Comparison of ENCODE assay signal across 28 mouse cellular contexts in genomic region chr12:80794522-80794921, GRCm38 (mm10). TPM values are rescaled to one million over a fixed set of nuclear protein-coding genes. Genes with fewer than 3 reads are reported as not detected.
DNase-seq lines count a peak whose midpoint lies in the region; ATAC-seq and TF ChIP-seq lines count a peak whose summit lies in the region.
"Had no signal": no experiment of that assay in that cellular context is flagged by ENCODE, and none has a peak within 500 bp of the region (broad histone marks: within the 10 kb centered on the region; RNA-seq: fewer than 3 reads in every experiment).

No protein-coding gene starts in this region.

- peaks cover 21% of the 10 kb centered on the region for H3K4me1 ChIP-seq in midbrain, embryonic 14.5 days (ENCODE audit: control insufficient read depth, insufficient read depth, low read length)

- H3K9me3 ChIP-seq in midbrain, embryonic 14.5 days (ENCODE audit: control insufficient read depth, low read length): no peaks in the 10 kb centered on the region
- H3K9me3 ChIP-seq: embryonic facial prominence, embryonic 10.5 days; embryonic facial prominence, embryonic 13.5 days; forebrain, embryonic 12.5 days; forebrain, embryonic 15.5 days; hindbrain, embryonic 10.5 days; hindbrain, embryonic 13.5 days; intestine, embryonic 15.5 days had no signal

- WGBS in midbrain, embryonic 14.5 days: 94% methylated on average over 4 of the region's 4 CpGs

- H3K36me3 ChIP-seq in midbrain, embryonic 14.5 days (ENCODE audit: control insufficient read depth, insufficient read depth, low read length): no peaks in the 10 kb centered on the region
- H3K36me3 ChIP-seq: embryonic facial prominence, embryonic 13.5 days; forebrain, embryonic 12.5 days; forebrain, embryonic 15.5 days; hindbrain, embryonic 13.5 days; intestine, embryonic 15.5 days had no signal

- intact Hi-C loops in left cerebral cortex, adult 2 months (cut with DNase I): loop anchor here (5.0 kb wide), 1 partner anchor 83 kb away; no protein-coding TSS in a partner anchor
- intact Hi-C loops in left cerebral cortex, postnatal 4 days (cut with DNase I): no loop called here

- no peak for TF ChIP-seq CTCF in left cerebral cortex, adult 2 months (IDR thresholded peaks at IDR 0.05)

- H3K27ac ChIP-seq in left cerebral cortex, adult 2 months: peak overlapping the region; percentile 34; the same call in 1 of the 2 replicates
- H3K27ac ChIP-seq in midbrain, embryonic 14.5 days (replicated peaks; ENCODE audit: low read depth, low read length): no peak overlapping the region
- H3K27ac ChIP-seq: embryonic facial prominence, embryonic 10.5 days; embryonic facial prominence, embryonic 13.5 days; forebrain, embryonic 12.5 days; forebrain, embryonic 15.5 days; hindbrain, embryonic 10.5 days; hindbrain, embryonic 13.5 days; intestine, embryonic 15.5 days had no signal

- peak; percentile 70 for DNase-seq in heart, adult 11 months
- DNase-seq in heart, postnatal 4 days: no peak
- DNase-seq in left cerebral cortex, adult 2 months (ENCODE audit: extremely low spot score in 1 of 2, low spot score in 2 of 2): no peak
- no peak for DNase-seq in left cerebral cortex, postnatal 4 days
- peak; percentile 52 for DNase-seq in brain, adult 2 months (ENCODE audit: low read depth, low spot score)
- DNase-seq in midbrain, embryonic 14.5 days: no peak
- DNase-seq: adrenal gland, adult 8-10 months; adrenal gland, postnatal 25 days; cerebellum, postnatal 10 days; cerebellum, postnatal 36 days; embryo, embryonic 11 days; gastrocnemius, postnatal 10 days; gastrocnemius, postnatal 36 days; heart, adult 18-20 months had no signal

- H3K4me3 ChIP-seq in left cerebral cortex, adult 2 months: no peak overlapping the region
- H3K4me3 ChIP-seq in midbrain, embryonic 14.5 days (replicated peaks; ENCODE audit: low read depth, low read length): no peak overlapping the region
- H3K4me3 ChIP-seq: embryonic facial prominence, embryonic 10.5 days; embryonic facial prominence, embryonic 13.5 days; erythroblast, embryonic 14.5 days; forebrain, embryonic 12.5 days; forebrain, embryonic 15.5 days; hindbrain, embryonic 10.5 days; hindbrain, embryonic 13.5 days; intestine, embryonic 15.5 days had no signal

- no peak overlapping the region for H3K9ac ChIP-seq in midbrain, embryonic 14.5 days (replicated peaks; ENCODE audit: low read length)
- H3K9ac ChIP-seq: embryonic facial prominence, embryonic 13.5 days; forebrain, embryonic 12.5 days; forebrain, embryonic 15.5 days; hindbrain, embryonic 13.5 days; intestine, embryonic 15.5 days had no signal

- H3K27me3 ChIP-seq in midbrain, embryonic 14.5 days (ENCODE audit: control insufficient read depth, insufficient read depth, low read length): no peaks in the 10 kb centered on the region
- H3K27me3 ChIP-seq: embryonic facial prominence, embryonic 13.5 days; forebrain, embryonic 12.5 days; forebrain, embryonic 15.5 days; hindbrain, embryonic 13.5 days; intestine, embryonic 15.5 days had no signal

- H3K4me2 ChIP-seq in midbrain, embryonic 14.5 days (ENCODE audit: low read length): no peak overlapping the region
- H3K4me2 ChIP-seq: embryonic facial prominence, embryonic 13.5 days; forebrain, embryonic 12.5 days; forebrain, embryonic 15.5 days; heart, embryonic 11.5 days; hindbrain, embryonic 13.5 days; intestine, embryonic 15.5 days had no signal

- no peak for ATAC-seq in midbrain, embryonic 14.5 days (ENCODE audit: low FRiP score, low TSS enrichment)
- ATAC-seq: activated CD4-positive, CD25-positive, alpha-beta regulatory T cell, adult 4 months; forebrain, embryonic 15.5 days; hindbrain, embryonic 16.5 days; intestine, embryonic 15.5 days had no signal

RNA-seq across cellular contexts. Expression of gene Susd6, which starts 4.2 kb away (rescaled TPM):
- total RNA-seq in heart, postnatal 4 days (2021): 10 to 100 TPM; 46.3 to 49.6 TPM
- total RNA-seq in left cerebral cortex, adult 2 months (2021): 10 to 100 TPM; 37.0 TPM
- total RNA-seq in left cerebral cortex, postnatal 4 days (2021): 10 to 100 TPM; 19.6 to 21.4 TPM
- 8.8 and 14.3 TPM in 2 replicates for polyA plus RNA-seq in midbrain, embryonic 14.5 days (2014; fragmentation: Nextera tagmentation; extraction: Ambion mirVana)

RNA-seq across cellular contexts. Expression of gene Ccdc177, which starts 34.0 kb away (rescaled TPM):
- under 1 TPM; 0.05 to 0.10 TPM for total RNA-seq in heart, postnatal 4 days (2021)
- 10 to 100 TPM; 11.6 to 15.3 TPM for total RNA-seq in left cerebral cortex, adult 2 months (2021)
- 10 to 100 TPM; 17.1 to 19.5 TPM for total RNA-seq in left cerebral cortex, postnatal 4 days (2021)
- polyA plus RNA-seq in midbrain, embryonic 14.5 days (2014; fragmentation: Nextera tagmentation; extraction: Ambion mirVana): 8.5 and 8.8 TPM in 2 replicates
- total RNA-seq: gastrocnemius, postnatal 36 days had no signal
- polyA plus RNA-seq: activated CD4-positive, CD25-positive, alpha-beta regulatory T cell, adult 4 months; C2C12; erythroblast, embryonic 14.5 days; heart, embryonic 11.5 days; heart, embryonic 14.5 days; heart, postnatal 0 days had no signal

Comparison
In these comparisons a context has a peak if more than half of its experiments do, and no peak if none do; other contexts are left out.
1. DNase-seq: peak in heart, adult 11 months (single experiment) and brain, adult 2 months (single experiment); none in heart, postnatal 4 days (single experiment), left cerebral cortex, adult 2 months (0 of 2), left cerebral cortex, postnatal 4 days (single experiment) and midbrain, embryonic 14.5 days (single experiment).
2. RNA of gene Ccdc177, which starts 34.0 kb away (total RNA-seq): 17.1 to 19.5 TPM in left cerebral cortex, postnatal 4 days and 11.6 to 15.3 TPM in left cerebral cortex, adult 2 months; 0.05 to 0.10 TPM in heart, postnatal 4 days; every median in the first group is over 10 times any median in the second.